Mouse (Mus musculus) cerebellum, adult 11 months (tissue): ENCODE results near the gene Aldh5a1.

Source experiments
- DNase-seq: peaks from one replicate; pipeline ENCODE4 v3.0.0; 2022

Aldh5a1 gene

GRCm38 (mm10) chr13:24930591-24930990 is 6.9 kb downstream of the Aldh5a1 start:
- no peak for DNase-seq

DNA sequence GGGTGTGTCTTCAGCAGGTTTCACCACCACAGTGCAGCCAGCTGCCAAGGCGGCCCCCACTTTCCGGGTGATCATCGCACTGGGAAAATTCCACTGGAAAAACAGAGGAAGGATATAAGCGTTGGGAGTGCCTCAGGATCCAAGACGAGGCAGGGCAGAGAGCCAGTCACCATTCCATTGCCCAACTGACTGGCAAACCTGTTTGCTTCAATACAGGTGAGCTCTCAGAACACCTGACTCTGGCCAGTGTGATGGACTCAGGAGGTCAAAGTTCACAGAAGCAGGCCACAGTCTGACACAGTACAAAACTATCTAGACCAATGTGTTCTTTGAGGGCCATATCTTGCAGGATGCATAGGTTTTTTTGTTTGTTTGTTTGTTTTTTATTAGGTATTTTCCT is 13.5 kb downstream of the Aldh5a1 start:
- DNase-seq, result no peak

DNA sequence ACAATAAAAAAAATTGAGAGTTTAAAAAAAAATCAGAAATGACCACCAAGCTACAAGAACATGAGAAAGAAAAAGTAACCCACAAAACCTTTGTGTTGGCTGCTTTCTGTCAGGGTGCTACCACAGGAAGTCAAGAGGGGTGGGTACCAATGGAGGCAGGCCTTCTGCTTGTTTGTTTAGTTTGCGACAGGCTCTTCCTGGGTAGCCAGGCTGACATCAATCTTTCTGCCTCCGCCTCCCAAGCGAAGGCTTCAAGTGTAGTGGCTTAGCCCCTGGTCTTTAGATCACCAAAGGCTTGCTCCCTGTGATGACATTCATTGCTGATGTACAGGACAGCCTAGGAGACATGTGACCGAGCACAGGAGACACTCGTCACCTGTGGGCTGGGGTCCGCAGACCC is 16.2 kb downstream of the Aldh5a1 start:
- no peak for DNase-seq

DNA sequence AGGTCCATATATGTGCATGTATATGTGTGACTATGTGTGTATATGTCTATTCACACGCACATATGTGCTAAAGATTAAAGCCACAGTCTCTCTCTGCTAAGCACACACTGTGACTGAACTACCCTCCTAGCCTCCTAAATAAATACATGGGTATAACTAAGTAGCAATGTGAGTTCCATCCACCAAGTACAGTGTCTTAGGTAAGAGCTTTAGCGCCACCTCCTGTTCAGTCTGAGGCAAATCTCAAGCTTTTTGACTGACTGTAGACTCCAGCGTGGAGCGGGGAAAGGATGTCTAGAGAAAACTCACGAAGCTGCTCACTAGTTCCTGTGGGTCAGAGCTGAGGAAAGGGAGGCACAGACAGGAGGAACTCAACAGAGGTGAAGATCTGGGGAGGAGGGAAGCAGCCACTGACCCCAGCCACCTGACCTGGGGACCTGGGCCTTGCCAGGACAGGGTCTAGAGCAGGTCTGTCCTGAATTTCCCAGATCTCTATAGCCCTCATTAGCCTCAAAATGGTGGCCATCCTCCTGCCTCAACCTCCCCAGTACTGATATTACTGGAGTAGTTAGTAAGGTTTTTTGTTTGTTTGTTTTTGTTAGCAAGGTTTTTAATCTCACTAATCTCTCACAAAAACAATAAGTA is 17.0 kb downstream of the Aldh5a1 start:
- DNase-seq, result no peak

DNA sequence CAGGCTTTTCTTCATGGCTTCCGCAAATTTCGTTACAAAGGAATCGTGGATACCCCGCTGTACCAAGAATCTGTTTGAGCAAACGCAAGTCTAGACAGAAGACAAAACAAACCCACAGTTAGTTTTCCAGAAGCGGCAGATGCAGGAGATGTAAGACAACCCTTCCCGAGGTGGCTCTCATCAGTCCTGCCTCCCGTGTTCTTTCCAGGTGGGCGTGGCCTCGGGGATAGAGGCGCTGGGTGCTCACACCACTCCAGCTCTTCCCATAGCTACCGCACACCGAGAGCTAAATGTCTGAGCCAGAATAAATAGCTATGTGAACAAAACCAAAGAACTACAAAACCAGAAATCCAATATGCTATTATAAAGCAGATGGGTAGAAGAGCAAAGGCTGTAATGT is 21.6 kb downstream of the Aldh5a1 start:
- no peak for DNase-seq

- no peak for DNase-seq
Observed at GRCm38 (mm10) chr13:24914915-24915314, 22.5 kb downstream of the Aldh5a1 start.

DNA sequence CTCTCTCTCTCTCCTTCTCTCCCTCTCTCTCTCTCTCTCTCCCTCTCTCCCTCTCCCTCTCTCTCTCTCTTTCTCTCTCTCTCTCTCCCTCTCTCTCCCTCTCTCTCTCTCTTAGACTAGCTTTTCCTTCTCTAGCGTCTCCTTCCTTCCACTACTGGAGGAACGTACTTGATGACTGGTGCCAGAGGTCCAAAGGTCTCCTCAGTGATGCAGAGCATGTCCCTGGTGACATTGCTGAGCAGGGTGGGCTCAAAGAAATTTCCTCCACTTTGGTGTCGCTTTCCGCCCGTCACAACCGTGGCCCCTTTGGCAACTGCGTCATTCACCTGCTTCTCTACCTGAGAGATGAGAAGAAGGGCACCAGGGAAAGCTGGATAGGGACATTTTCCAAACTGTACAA is 23.9 kb downstream of the Aldh5a1 start:
- DNase-seq, result no peak

DNA sequence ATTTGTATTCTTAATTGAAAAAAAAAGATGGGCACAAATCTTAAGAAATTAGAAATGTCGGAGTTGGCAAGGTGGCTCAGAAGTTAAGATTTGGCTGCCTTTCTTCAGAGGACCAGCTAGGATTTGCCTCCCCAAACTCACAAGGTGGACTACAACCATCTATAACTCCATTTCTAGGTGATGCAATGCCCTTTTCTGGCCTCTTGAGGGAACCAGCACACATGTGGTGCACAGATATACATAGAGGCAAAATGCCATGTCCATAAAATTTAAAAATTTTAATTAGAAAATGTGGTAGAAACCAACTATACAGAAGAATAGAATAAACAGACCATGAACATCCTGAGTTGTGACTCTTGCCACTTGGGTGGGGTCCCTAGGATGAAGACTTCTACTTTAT is 28.3 kb downstream of the Aldh5a1 start:
- no peak for DNase-seq

- DNase-seq, result no peak
Observed at GRCm38 (mm10) chr13:24906831-24907570, 30.5 kb downstream of the Aldh5a1 start.

GRCm38 (mm10) chr13:24905422-24905821 is 32.0 kb downstream of the Aldh5a1 start:
- DNase-seq, result no peak

DNA sequence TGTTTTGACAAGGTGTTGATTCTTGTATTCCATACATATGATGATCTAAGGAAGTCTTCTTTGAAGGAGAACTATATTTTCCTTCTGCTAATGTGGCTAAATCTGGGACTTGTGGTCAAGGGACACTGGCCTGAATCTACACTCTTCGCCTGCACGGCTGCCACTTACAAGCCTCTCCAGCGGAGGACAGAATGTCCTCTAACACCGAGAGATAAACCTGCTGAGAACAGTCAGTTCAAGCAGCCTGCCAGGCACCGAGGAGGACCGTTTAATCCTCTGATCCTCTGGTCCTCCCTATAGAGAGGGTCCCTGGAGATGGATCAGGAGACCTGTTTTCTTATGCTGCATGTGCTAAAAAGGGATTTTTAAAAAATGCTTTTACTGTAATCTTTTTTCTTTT is 34.0 kb downstream of the Aldh5a1 start:
- no peak for DNase-seq

DNA sequence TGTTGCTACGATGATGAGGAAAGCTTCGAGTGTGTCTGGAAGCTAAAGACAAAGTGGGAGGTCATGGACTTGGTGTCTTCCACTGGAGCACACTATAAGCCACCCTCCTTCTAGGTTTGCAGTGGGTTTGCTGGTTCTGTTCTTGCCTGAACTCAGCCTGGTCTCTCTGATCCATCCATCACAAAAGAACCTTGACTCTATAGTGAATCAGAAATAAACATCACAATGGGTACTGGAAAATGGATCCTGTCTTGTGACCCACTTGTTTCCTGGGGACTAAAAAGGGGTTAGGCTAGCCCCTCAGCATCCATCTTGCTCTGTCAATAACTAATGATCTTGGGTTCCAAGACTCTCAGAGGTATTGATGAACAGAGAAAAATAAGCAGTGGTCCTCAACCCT is 35.5 kb downstream of the Aldh5a1 start:
- no peak for DNase-seq

GRCm38 (mm10) chr13:24893880-24894279 is 43.6 kb downstream of the Aldh5a1 start:
- no peak for DNase-seq

- no peak for DNase-seq
Observed at GRCm38 (mm10) chr13:24892516-24892915, 44.9 kb downstream of the Aldh5a1 start.

GRCm38 (mm10) chr13:24889554-24889953 is 47.9 kb downstream of the Aldh5a1 start:
- DNase-seq, result no peak

DNA sequence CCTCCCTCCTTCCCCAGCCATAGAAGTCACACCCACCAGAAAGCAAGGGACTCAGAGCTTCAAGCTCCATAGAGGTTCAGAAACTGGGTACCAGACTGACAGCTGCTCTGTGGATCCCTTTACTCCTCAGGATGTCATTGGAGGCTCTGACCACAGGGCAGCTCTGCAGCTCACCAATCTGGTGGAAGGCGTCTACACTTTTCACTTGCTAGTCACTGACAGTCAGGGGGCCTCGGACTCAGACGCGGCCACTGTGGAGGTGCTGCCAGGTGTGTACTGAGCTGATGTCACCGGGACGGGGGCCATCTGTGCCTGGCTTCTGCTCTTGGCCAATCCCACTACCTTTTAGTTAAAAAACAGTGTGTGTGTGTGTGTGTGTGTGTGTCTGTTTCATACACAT is 55.0 kb downstream of the Aldh5a1 start:
- DNase-seq, result no peak

- no peak for DNase-seq
Observed at GRCm38 (mm10) chr13:24880704-24881103, 56.8 kb downstream of the Aldh5a1 start.

DNA sequence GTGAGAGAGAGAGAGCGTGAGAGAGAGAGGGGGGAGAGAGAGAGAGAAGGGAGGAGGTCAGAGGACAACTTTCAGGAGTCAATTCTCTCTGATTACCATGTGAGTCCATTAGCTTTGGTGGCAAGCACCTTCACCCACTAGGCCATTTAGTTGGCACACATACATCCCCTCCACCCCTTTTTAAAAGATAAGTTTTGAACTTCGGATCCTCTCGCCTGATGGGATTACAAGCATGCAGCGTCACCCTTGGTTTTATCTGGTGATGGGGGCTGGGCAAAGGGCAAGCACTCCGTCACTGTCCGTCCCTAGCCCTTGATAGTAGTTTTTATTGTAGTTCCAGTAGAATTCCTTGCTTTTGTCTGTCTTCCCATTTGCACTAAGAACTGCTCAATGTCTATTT is 57.3 kb downstream of the Aldh5a1 start:
- DNase-seq, result no peak

- DNase-seq, result no peak
Observed at GRCm38 (mm10) chr13:24879359-24880040, 58.0 kb downstream of the Aldh5a1 start.

GRCm38 (mm10) chr13:24868233-24868632 is 69.2 kb downstream of the Aldh5a1 start:
- no peak for DNase-seq

GRCm38 (mm10) chr13:24867789-24868188 is 69.7 kb downstream of the Aldh5a1 start:
- DNase-seq, result no peak

GRCm38 (mm10) chr13:24866430-24867402 is 70.7 kb downstream of the Aldh5a1 start:
- no peak for DNase-seq

DNA sequence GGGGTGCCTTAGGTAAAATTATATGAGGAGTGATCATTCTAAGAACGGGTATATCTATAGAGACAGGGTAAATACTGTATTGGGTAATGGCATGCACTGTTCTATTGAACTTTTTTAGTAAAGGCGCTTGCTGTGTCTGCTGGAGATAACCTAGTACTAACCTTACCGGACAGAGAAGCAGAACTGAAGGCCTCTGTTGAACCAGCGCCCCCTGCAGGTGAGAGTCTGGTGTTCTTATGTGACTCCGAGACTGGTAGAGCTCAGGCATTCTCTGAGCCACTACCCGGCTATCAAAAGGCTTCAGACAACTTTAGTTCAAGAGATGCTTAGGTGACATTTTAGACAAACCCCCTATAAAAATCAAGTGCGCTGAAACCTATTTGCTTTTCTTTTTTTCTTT is 74.9 kb downstream of the Aldh5a1 start:
- peak; percentile 46 for DNase-seq
